Mouse (Mus musculus): ENCODE results near the gene Brinp2.

Gene Brinp2

GRCm38 (mm10) chr1:158356051-158356461 lies at the start of gene Brinp2:
Brinp2 (minus strand) TSS chr1:158356326.
- peak; percentile 87 for DNase-seq (ENCODE audit: low spot score)

DNA sequence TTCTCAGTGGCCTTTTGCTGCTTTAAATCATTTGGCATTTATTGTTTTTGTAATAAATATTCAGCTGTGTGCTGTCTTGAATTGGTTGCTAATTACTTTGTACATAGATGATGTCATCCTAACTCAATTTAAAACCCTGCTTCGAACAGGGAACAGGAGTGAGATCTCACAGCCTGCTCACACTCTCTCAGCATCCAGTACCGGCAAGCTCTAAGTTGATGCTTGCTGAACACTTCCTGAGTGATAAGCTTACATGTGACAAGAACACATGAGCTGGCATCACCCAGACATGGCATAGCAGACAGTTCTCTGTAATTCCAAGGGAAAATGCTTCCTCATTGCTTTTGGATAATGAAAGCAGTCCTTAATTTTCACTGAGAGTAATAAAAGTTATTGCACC lies 44.8 kb upstream of the Brinp2 start:
- DNase-seq (ENCODE audit: low spot score), result no peak

GRCm38 (mm10) chr1:158397058-158397457 lies 40.9 kb upstream of the Brinp2 start:
- no peak for DNase-seq (ENCODE audit: low spot score)

- DNase-seq (ENCODE audit: low spot score), result no peak
Observed at GRCm38 (mm10) chr1:158390693-158391092, 34.6 kb upstream of the Brinp2 start.

DNA sequence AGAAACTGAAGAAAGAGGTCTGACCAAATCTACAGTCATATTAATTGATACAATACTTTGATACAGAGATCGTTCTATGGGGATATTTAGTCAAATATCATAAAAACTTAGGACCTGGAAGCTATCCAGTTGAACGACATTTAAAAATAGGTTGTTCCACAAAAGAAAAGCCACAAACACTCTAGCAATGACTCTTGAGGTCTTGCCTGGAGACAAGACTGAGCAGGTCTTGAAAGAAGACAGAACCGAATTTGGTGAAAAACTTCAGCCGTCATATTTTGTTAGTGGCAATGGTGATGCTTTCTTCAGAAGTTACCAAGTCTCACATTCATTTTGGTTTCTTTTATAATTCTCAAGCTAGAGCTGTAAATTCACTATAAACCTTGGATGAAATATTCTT lies 32.9 kb upstream of the Brinp2 start:
- DNase-seq (ENCODE audit: low spot score), result no peak

GRCm38 (mm10) chr1:158386781-158387180 lies 30.7 kb upstream of the Brinp2 start:
- peak; percentile 43 for DNase-seq (ENCODE audit: low spot score)

GRCm38 (mm10) chr1:158385311-158385710 lies 29.2 kb upstream of the Brinp2 start:
- no peak for DNase-seq (ENCODE audit: low spot score)

DNA sequence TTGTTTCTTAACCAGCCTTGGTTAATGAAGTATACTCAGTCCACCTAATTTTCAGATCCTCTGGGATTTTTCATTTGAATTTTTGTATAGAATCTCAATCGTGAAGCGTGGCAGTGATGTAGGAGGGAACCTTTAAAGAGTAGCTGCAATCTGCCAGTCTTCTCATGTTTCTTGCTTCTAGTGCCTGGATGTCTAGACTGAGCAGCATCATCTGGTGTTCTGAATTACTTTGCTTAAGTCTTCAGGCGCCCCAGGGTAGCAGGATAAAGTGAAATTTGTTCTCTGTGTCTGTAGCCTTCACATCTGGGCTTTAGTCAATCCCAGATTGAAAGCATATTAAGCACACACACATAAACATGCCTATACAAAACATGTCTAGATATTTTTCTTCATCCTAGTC lies 27.1 kb upstream of the Brinp2 start:
- DNase-seq (ENCODE audit: low spot score), result no peak

- no peak for DNase-seq (ENCODE audit: low spot score)
Observed at GRCm38 (mm10) chr1:158382277-158382676, 26.2 kb upstream of the Brinp2 start.

- DNase-seq (ENCODE audit: low spot score), result peak; percentile 50
Observed at GRCm38 (mm10) chr1:158364461-158364860, 8.3 kb upstream of the Brinp2 start.

- DNase-seq (ENCODE audit: low spot score), result peak; percentile 58
Observed at GRCm38 (mm10) chr1:158362292-158363101, 6.4 kb upstream of the Brinp2 start.

DNA sequence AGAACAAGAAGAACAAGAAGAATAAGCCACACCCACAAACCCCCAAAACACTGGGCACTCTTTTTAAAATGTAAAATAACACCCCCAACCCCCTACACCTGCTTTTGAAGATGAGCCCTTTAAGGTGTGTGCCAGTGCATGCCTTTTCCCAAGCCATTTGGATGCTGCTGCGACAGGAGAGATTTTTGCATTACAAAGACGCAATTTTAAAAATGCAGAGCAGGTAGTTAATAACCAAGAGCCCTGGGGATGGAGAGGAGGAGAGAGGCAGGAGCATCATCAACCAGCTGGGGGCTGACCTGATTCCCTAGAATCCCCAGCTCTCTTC lies 5.8 kb upstream of the Brinp2 start, which contains the start of gene Astn1:
Gene Astn1, plus strand, starts transcription at position 310 of the 328 bp plus-strand sequence.
- no peak for DNase-seq (ENCODE audit: low spot score)

- DNase-seq (ENCODE audit: low spot score), result no peak
Observed at GRCm38 (mm10) chr1:158355177-158356050, 712 bp downstream of the Brinp2 start.

DNA sequence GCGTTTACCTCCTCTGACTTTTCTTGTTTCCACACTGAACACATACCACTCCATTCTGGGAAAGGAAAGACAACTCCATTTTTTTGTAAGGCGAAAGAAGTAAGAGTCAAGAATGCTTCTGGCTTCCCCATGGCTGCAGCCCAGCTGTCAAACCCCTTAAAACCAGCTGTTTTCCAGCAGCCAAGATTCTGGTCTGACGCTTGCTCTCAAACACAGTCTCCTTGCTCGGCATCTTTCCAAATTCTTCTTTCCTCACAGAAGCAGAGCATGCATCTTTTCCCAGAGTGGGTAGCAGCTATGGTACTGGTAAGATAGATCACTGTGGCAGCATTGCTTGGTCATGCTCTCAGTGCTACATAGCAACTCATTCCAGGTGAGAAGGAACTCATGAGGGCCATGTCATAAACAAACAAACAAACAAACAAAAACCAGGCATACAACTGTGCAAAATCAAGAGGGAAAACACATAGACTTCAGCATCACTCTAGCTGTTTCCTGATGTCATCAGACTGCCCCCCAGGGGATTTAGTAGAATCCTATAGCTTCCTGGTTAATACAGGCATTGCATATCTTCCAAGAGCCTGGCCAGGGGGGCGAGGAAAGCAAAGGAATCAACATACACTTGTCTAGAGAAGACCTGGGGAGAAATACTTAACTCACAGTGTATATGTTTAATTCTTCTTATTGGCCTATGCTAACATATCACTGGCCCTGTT lies 2.3 kb downstream of the Brinp2 start:
- DNase-seq (ENCODE audit: low spot score), result no peak

DNA sequence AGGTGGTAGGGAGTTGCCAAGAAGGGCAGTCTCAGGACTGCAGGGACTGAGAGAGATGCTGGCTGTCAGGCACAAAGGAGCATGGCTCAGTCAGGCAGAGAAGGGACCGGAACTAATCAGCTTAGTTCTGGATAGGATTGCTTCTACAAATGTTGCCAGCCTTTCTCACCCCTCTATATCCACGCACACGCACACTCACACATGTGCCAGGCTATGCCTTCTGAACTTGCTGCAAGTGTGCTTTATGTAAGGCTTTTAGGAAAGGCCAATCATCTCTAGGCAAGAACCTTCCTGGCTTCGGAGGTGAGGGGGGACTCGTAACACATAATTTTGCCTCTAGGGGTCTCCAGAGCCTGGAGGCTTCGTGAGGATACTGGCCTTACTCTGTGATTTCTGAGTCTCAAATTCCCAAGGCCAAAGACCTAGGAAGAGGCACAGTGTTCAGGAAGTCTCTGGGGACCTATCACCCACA lies 12.8 kb downstream of the Brinp2 start:
- peak; percentile 63 for DNase-seq (ENCODE audit: low spot score)

DNA sequence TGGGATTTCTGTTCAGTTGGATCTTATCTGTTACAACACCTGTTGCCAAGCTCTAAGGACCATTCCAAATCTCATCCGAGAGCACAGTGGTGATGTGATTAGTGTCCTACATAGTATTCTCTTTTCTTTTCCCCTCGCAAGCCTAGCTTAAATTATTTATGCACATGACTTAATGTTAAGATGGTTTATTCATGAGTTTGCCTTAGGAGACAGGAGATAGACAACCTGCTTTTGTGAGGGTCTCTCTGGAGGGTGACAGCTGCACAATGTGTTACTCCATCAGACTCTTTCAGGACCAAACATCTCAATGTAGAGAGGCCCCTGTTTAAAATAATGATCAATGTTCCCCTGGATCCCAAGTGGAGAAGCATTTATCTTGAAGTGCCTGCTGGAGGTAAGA lies 27.3 kb downstream of the Brinp2 start:
- no peak for DNase-seq (ENCODE audit: low spot score)

DNA sequence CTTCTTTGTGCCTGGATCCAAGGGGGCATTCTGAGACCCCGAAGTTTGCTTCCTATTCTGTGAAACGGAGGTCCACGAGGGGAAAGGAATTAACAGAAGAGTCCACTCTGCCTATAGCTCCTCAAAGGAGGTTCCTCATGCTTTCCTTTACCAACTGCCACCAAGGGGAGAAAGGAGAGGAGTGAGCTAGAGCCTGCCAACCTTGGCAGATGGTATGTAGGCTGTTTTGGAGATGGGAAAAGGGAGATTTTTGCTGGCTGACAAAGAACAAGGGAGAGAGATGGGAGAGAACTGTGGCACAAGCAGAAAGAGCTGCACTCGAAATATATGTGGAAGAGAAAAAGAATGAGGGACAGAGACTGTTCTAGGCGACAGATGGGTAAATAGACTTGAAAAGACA lies 28.0 kb downstream of the Brinp2 start:
- DNase-seq (ENCODE audit: low spot score), result no peak

GRCm38 (mm10) chr1:158323325-158323724 lies 32.8 kb downstream of the Brinp2 start:
- no peak for DNase-seq (ENCODE audit: low spot score)

GRCm38 (mm10) chr1:158310426-158311156 lies 45.5 kb downstream of the Brinp2 start:
- DNase-seq (ENCODE audit: low spot score), result no peak

- no peak for DNase-seq (ENCODE audit: low spot score)
Observed at GRCm38 (mm10) chr1:158297042-158297441, 59.1 kb downstream of the Brinp2 start.

DNA sequence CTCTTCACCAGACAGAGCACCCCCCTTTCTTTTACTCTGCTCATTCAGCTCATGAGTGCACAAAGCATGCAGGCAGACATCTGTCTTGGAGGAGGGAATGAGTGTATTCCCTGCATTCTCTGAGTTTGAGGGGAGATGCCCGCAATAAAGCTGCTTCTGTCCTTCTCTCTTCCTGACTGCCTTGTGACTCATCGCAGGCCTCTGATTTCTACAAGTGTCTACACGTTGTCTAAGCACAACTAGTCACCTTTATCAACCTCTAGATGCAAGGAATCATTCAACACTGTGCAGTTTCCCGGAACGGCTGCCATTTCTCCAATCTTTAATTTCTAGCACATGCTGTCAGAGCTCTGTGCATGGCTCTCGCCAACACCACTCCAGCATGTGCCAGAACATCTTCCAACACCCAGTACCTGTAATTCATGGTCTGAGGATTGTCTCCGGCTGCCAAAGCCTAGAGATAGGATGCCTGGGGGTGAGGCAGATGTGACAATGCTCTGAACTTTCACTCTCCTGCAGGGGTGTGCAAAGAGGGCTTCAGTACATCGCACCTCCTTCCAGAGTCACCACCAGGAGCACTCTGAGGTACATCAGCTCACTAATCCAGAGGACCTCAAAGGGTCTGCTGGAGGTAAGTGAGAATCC lies 59.7 kb downstream of the Brinp2 start:
- DNase-seq (ENCODE audit: low spot score), result no peak

Data from embryo, embryonic 10 days (tissue).